ENCODE assay signal across 22 mouse cellular contexts in the genomic region with DNA sequence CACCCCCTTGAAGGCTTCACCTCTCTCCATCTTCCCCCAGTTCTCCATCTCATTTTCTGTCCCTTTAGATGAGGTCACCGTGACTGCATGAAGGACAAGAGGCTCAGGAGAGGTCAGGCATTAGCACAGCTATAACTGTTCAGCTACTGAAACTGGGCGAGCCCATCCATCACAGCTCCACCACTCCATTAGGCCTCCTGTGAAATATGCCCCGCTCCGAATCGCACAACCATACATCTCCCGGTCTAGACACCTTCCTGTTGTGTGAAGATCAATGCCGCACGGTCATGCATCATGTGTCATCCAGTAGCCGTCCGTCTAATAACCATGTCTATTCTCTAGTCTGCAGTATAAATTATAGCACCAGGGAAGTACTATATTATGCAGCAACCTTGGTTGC.
DNase-seq lines count a peak whose midpoint lies in the region; ATAC-seq lines count a peak whose summit lies in the region.
"Had no signal": no experiment of that assay in that cellular context is flagged by ENCODE, and none has a peak within 500 bp of the region (broad histone marks: within the 10 kb centered on the region; RNA-seq: fewer than 3 reads in every experiment).

No protein-coding gene starts in this region.

- no peaks in the 10 kb centered on the region for H3K36me3 ChIP-seq in forebrain, embryonic 12.5 days (replicated peaks)
- H3K36me3 ChIP-seq in forebrain, embryonic 14.5 days (ENCODE audit: control insufficient read depth, insufficient read depth, low read length): no peaks in the 10 kb centered on the region
- H3K36me3 ChIP-seq in hindbrain, embryonic 12.5 days: no peaks in the 10 kb centered on the region
- H3K36me3 ChIP-seq: heart, embryonic 15.5 days; kidney, embryonic 15.5 days; limb, embryonic 15.5 days had no signal

- 0 out of 2 replicates have a peak, but pooled peaks have one; percentile 33 for ATAC-seq in forebrain, embryonic 12.5 days (ENCODE audit: low FRiP score)
- no peak for ATAC-seq in forebrain, embryonic 14.5 days
- ATAC-seq in hindbrain, embryonic 12.5 days (ENCODE audit: low FRiP score): peak; percentile 86
- ATAC-seq: activated CD4-positive, CD25-positive, alpha-beta regulatory T cell, adult 4 months; CD4-positive, CD25-positive, alpha-beta regulatory T cell, adult 4 months; intestine, embryonic 16.5 days; liver, postnatal 0 days had no signal

- no peak overlapping the region for H3K4me3 ChIP-seq in forebrain, embryonic 12.5 days (replicated peaks)
- H3K4me3 ChIP-seq in forebrain, embryonic 14.5 days (ENCODE audit: low read depth, low read length): no peak overlapping the region
- H3K4me3 ChIP-seq in hindbrain, embryonic 12.5 days: no peak overlapping the region
- H3K4me3 ChIP-seq: heart, adult 2 months; heart, embryonic 15.5 days; kidney, embryonic 15.5 days; limb, embryonic 15.5 days had no signal

- no peaks in the 10 kb centered on the region for H3K4me1 ChIP-seq in forebrain, embryonic 12.5 days
- H3K4me1 ChIP-seq in forebrain, embryonic 14.5 days (ENCODE audit: control insufficient read depth, insufficient read depth, low read length): no peaks in the 10 kb centered on the region
- peaks cover 8% of the 10 kb centered on the region for H3K4me1 ChIP-seq in hindbrain, embryonic 12.5 days
- H3K4me1 ChIP-seq: heart, embryonic 15.5 days; kidney, embryonic 15.5 days; limb, embryonic 15.5 days had no signal

- H3K27me3 ChIP-seq in forebrain, embryonic 12.5 days: no peaks in the 10 kb centered on the region
- H3K27me3 ChIP-seq in forebrain, embryonic 14.5 days (replicated peaks; ENCODE audit: control insufficient read depth, insufficient read depth, low read length): no peaks in the 10 kb centered on the region
- H3K27me3 ChIP-seq in hindbrain, embryonic 12.5 days: no peaks in the 10 kb centered on the region
- H3K27me3 ChIP-seq: heart, embryonic 15.5 days; kidney, embryonic 15.5 days; limb, embryonic 15.5 days had no signal

- WGBS in forebrain, embryonic 12.5 days: 89% methylated on average over 10 of the region's 10 CpGs
- WGBS in forebrain, embryonic 14.5 days: 92% methylated on average over 10 of the region's 10 CpGs
- WGBS in hindbrain, embryonic 12.5 days: 62% methylated on average over 10 of the region's 10 CpGs

- H3K4me2 ChIP-seq in forebrain, embryonic 12.5 days: no peak overlapping the region
- no peak overlapping the region for H3K4me2 ChIP-seq in forebrain, embryonic 14.5 days (ENCODE audit: low read length)
- no peak overlapping the region for H3K4me2 ChIP-seq in hindbrain, embryonic 12.5 days (replicated peaks)
- H3K4me2 ChIP-seq: heart, embryonic 15.5 days; kidney, embryonic 15.5 days; limb, embryonic 15.5 days had no signal

- H3K27ac ChIP-seq in forebrain, embryonic 12.5 days: no peak overlapping the region
- H3K27ac ChIP-seq in forebrain, embryonic 14.5 days (ENCODE audit: low read depth, low read length): no peak overlapping the region
- H3K27ac ChIP-seq in hindbrain, embryonic 12.5 days: peak overlapping the region; percentile 76
- H3K27ac ChIP-seq: heart, adult 2 months; heart, embryonic 15.5 days; kidney, embryonic 15.5 days; limb, embryonic 15.5 days had no signal

- H3K9ac ChIP-seq in forebrain, embryonic 12.5 days: no peak overlapping the region
- H3K9ac ChIP-seq in forebrain, embryonic 14.5 days (ENCODE audit: low read length): no peak overlapping the region
- H3K9ac ChIP-seq in hindbrain, embryonic 12.5 days: no peak overlapping the region
- H3K9ac ChIP-seq: heart, embryonic 15.5 days; kidney, embryonic 15.5 days; limb, embryonic 15.5 days; liver, postnatal 0 days had no signal

- no peak for DNase-seq in forebrain, embryonic 14.5 days (ENCODE audit: low spot score)
- DNase-seq in mesoderm, embryonic 11.5 days (ENCODE audit: low read depth, low spot score): peak; percentile 80
- DNase-seq in yolk sac, embryonic 10.5 days (ENCODE audit: low spot score): peak; percentile 15
- DNase-seq in left cerebral cortex, adult 11 months (ENCODE audit: low spot score): no peak
- no peak for DNase-seq in retina, embryonic 14.5 days (ENCODE audit: low spot score)
- DNase-seq: adrenal gland, postnatal 14 days; cerebellum, postnatal 10 days; gastrocnemius, postnatal 14 days; heart, adult 2 months; heart, postnatal 4 days; liver, postnatal 0 days; lung, postnatal 10 days; right cerebral cortex, postnatal 25 days; thymus, postnatal 14 days had no signal

- no peaks in the 10 kb centered on the region for H3K9me3 ChIP-seq in forebrain, embryonic 12.5 days
- H3K9me3 ChIP-seq in forebrain, embryonic 14.5 days (replicated peaks; ENCODE audit: control insufficient read depth, low read length): no peaks in the 10 kb centered on the region
- H3K9me3 ChIP-seq in hindbrain, embryonic 12.5 days (replicated peaks): no peaks in the 10 kb centered on the region
- H3K9me3 ChIP-seq: heart, embryonic 15.5 days; kidney, embryonic 15.5 days; limb, embryonic 15.5 days had no signal

Comparison
In these comparisons a context has a peak if more than half of its experiments do, and no peak if none do; other contexts are left out.
1. DNase-seq: peak in mesoderm, embryonic 11.5 days (single experiment) and yolk sac, embryonic 10.5 days (single experiment); none in forebrain, embryonic 14.5 days (single experiment), left cerebral cortex, adult 11 months (single experiment) and retina, embryonic 14.5 days (single experiment).